Mouse (Mus musculus) heart, adult 2 months (tissue): Measurements from ENCODE around the gene Psmd5.

ENCODE experiments used
- CTCF ChIP-seq: fragments of 200-600 bp; IDR thresholded peaks from 2 replicates; pipeline ENCODE4 v1.8.1; 2022; ENCODE audit warnings: antibody characterized with exemption, mild to moderate bottlenecking, moderate library complexity
- EP300 ChIP-seq: fragments of 200-500 bp; IDR thresholded peaks from 2 replicates; pipeline ENCODE4 v1.6.1; 2011; ENCODE audit warnings: low read depth, low read length, control low read depth; ENCODE audit not compliant: insufficient read depth
- POLR2A ChIP-seq: fragments of 200-500 bp; IDR thresholded peaks from 2 replicates; pipeline ENCODE4 v1.6.1; 2011; ENCODE audit warnings: mild to moderate bottlenecking, low read depth, low read length, control low read depth; ENCODE audit not compliant: insufficient read depth

DNA sequence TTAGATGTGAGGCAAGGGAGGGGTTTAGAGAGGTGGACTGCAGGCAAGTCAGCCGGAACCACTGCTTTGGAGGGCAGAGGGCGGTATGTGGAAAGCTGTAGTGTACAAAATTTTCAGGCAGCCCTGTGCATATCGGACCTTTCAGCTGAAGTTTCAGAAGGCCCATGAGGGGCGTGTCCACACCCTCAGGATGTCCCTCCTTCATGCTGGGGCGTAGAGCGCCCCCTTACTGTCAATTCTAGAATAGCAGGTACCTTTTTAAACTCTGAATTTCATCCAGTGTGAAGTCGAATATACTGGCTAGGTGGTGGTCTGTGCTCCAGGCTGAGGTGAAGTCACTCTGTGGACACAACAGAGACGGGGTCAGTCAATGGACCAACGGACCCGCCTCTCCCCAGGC lies 23.1 kb upstream of the Psmd5 start:
- TF ChIP-seq POLR2A, result no peak
- peak; percentile 76 for TF ChIP-seq CTCF
- no peak for TF ChIP-seq EP300
